Mouse (Mus musculus): Measurements from ENCODE around the gene Elf3. TPM values are rescaled to one million over a fixed set of nuclear protein-coding genes. Genes with fewer than 3 reads are reported as not detected.

Gene Elf3
- polyA plus RNA-seq, 2 experiments: 0.58 to 0.61 TPM

- no peak overlapping the region for H3K9ac ChIP-seq (replicated peaks)
- DNase-seq (ENCODE audit: low read depth in 3 of 3, low spot score in 3 of 3): no peak
- no peaks in the 10 kb centered on the region for H3K4me1 ChIP-seq (replicated peaks; ENCODE audit: control insufficient read depth in 2 of 2, insufficient read depth in 2 of 2, low read length in 1 of 2)
- H3K36me3 ChIP-seq (replicated peaks; ENCODE audit: control insufficient read depth, insufficient read depth, low read depth): no peaks in the 10 kb centered on the region
- no peak overlapping the region for H3K27ac ChIP-seq
- H3K9me3 ChIP-seq (ENCODE audit: control insufficient read depth, low read length): no peaks in the 10 kb centered on the region
- ATAC-seq (ENCODE audit: insufficient read depth): no peak
- no peaks in the 10 kb centered on the region for H3K27me3 ChIP-seq (ENCODE audit: control insufficient read depth, insufficient read depth, low read length)
- WGBS (ENCODE audit: insufficient replicate concordance): 57% methylated on average over 9 of the region's 9 CpGs
- TF ChIP-seq EP300 (IDR thresholded peaks at IDR 0.05; ENCODE audit: low read depth) (no peak), CTCF (IDR thresholded peaks at IDR 0.05; ENCODE audit: low read depth) (no peak)
- no peak overlapping the region for H3K4me3 ChIP-seq (ENCODE audit: insufficient read depth in 1 of 2, low read depth in 2 of 2, low read length in 2 of 2)
- no peak overlapping the region for H3K4me2 ChIP-seq (ENCODE audit: low read depth)
Observed at GRCm38 (mm10) chr1:135213772-135214640, 44.4 kb downstream of the Elf3 start.

- TF ChIP-seq EP300 (IDR thresholded peaks at IDR 0.05; ENCODE audit: low read depth) (no peak), CTCF (IDR thresholded peaks at IDR 0.05; ENCODE audit: low read depth) (no peak)
- Histone ChIP-seq H3K4me1 (replicated peaks; ENCODE audit: control insufficient read depth in 2 of 2, insufficient read depth in 2 of 2, low read length in 1 of 2) (peaks cover 2 to 6% of the 10 kb centered on the region in 2 experiments), H3K9ac (replicated peaks) (no peak overlapping the region), H3K9me3 (ENCODE audit: control insufficient read depth, low read length) (no peaks in the 10 kb centered on the region), H3K4me2 (ENCODE audit: low read depth) (no peak overlapping the region), H3K4me3 (ENCODE audit: insufficient read depth in 1 of 2, low read depth in 2 of 2, low read length in 2 of 2) (no peak overlapping the region), H3K27me3 (ENCODE audit: control insufficient read depth, insufficient read depth, low read length) (no peaks in the 10 kb centered on the region), H3K36me3 (replicated peaks; ENCODE audit: control insufficient read depth, insufficient read depth, low read depth) (no peaks in the 10 kb centered on the region), H3K27ac (no peak overlapping the region)
- 36% methylated on average over 5 of the region's 5 CpGs for WGBS (ENCODE audit: insufficient replicate concordance)
- DNase-seq (ENCODE audit: low read depth in 3 of 3, low spot score in 3 of 3): no peak
- ATAC-seq (ENCODE audit: insufficient read depth): no peak
Observed at GRCm38 (mm10) chr1:135210421-135210820, 47.9 kb downstream of the Elf3 start.

- H3K27me3 ChIP-seq (ENCODE audit: control insufficient read depth, insufficient read depth, low read length): no peaks in the 10 kb centered on the region
- DNase-seq (ENCODE audit: low read depth in 3 of 3, low spot score in 3 of 3) (no peak), ATAC-seq (ENCODE audit: insufficient read depth) (no peak)
- H3K36me3 ChIP-seq (replicated peaks; ENCODE audit: control insufficient read depth, insufficient read depth, low read depth): no peaks in the 10 kb centered on the region
- no peak overlapping the region for H3K27ac ChIP-seq
- peaks cover 16 to 20% of the 10 kb centered on the region in 2 experiments for H3K4me1 ChIP-seq (replicated peaks; ENCODE audit: control insufficient read depth in 2 of 2, insufficient read depth in 2 of 2, low read length in 1 of 2)
- no peak for TF ChIP-seq CTCF (IDR thresholded peaks at IDR 0.05; ENCODE audit: low read depth)
- no peak for TF ChIP-seq EP300 (IDR thresholded peaks at IDR 0.05; ENCODE audit: low read depth)
- no peak overlapping the region for H3K4me2 ChIP-seq (ENCODE audit: low read depth)
- H3K9ac ChIP-seq (replicated peaks): no peak overlapping the region
- WGBS (ENCODE audit: insufficient replicate concordance): 45% methylated on average over 9 of the region's 9 CpGs
- H3K4me3 ChIP-seq (ENCODE audit: insufficient read depth in 1 of 2, low read depth in 2 of 2, low read length in 2 of 2): no peak overlapping the region
- H3K9me3 ChIP-seq (ENCODE audit: control insufficient read depth, low read length): no peaks in the 10 kb centered on the region
Observed at GRCm38 (mm10) chr1:135208716-135209115, 49.7 kb downstream of the Elf3 start.

GRCm38 (mm10) chr1:135206586-135207339 lies 51.6 kb downstream of the Elf3 start:
- no peak overlapping the region for H3K4me2 ChIP-seq (ENCODE audit: low read depth)
- H3K4me1 ChIP-seq (replicated peaks; ENCODE audit: control insufficient read depth in 2 of 2, insufficient read depth in 2 of 2, low read length in 1 of 2): peaks cover 16 to 20% of the 10 kb centered on the region in 2 experiments
- no peaks in the 10 kb centered on the region for H3K9me3 ChIP-seq (ENCODE audit: control insufficient read depth, low read length)
- TF ChIP-seq CTCF (IDR thresholded peaks at IDR 0.05; ENCODE audit: low read depth) (no peak), EP300 (IDR thresholded peaks at IDR 0.05; ENCODE audit: low read depth) (no peak)
- no peak overlapping the region for H3K27ac ChIP-seq
- ATAC-seq (ENCODE audit: insufficient read depth) (no peak), DNase-seq (ENCODE audit: low read depth in 3 of 3, low spot score in 3 of 3) (no peak)
- no peaks in the 10 kb centered on the region for H3K27me3 ChIP-seq (ENCODE audit: control insufficient read depth, insufficient read depth, low read length)
- H3K36me3 ChIP-seq (replicated peaks; ENCODE audit: control insufficient read depth, insufficient read depth, low read depth): no peaks in the 10 kb centered on the region
- 83% methylated on average over 14 of the region's 14 CpGs for WGBS (ENCODE audit: insufficient replicate concordance)
- no peak overlapping the region for H3K4me3 ChIP-seq (ENCODE audit: insufficient read depth in 1 of 2, low read depth in 2 of 2, low read length in 2 of 2)
- no peak overlapping the region for H3K9ac ChIP-seq (replicated peaks)

GRCm38 (mm10) chr1:135205257-135205656 lies 53.1 kb downstream of the Elf3 start:
- Histone ChIP-seq H3K4me3 (ENCODE audit: insufficient read depth in 1 of 2, low read depth in 2 of 2, low read length in 2 of 2) (no peak overlapping the region), H3K27me3 (ENCODE audit: control insufficient read depth, insufficient read depth, low read length) (no peaks in the 10 kb centered on the region), H3K27ac (no peak overlapping the region), H3K36me3 (replicated peaks; ENCODE audit: control insufficient read depth, insufficient read depth, low read depth) (no peaks in the 10 kb centered on the region), H3K4me1 (replicated peaks; ENCODE audit: control insufficient read depth in 2 of 2, insufficient read depth in 2 of 2, low read length in 1 of 2) (peaks cover 16 to 20% of the 10 kb centered on the region in 2 experiments), H3K9me3 (ENCODE audit: control insufficient read depth, low read length) (no peaks in the 10 kb centered on the region), H3K4me2 (ENCODE audit: low read depth) (peak overlapping the region; percentile 25), H3K9ac (replicated peaks) (no peak overlapping the region; the same call in 1 of the 2 replicates)
- peak in 1 of 3 experiments; percentile 16 for DNase-seq (ENCODE audit: low read depth in 3 of 3, low spot score in 3 of 3)
- 58% methylated on average over 4 of the region's 4 CpGs for WGBS (ENCODE audit: insufficient replicate concordance)
- TF ChIP-seq CTCF (IDR thresholded peaks at IDR 0.05; ENCODE audit: low read depth) (no peak), EP300 (IDR thresholded peaks at IDR 0.05; ENCODE audit: low read depth) (no peak)
- peak; percentile 41; the same call in 1 of the 2 replicates for ATAC-seq (ENCODE audit: insufficient read depth)
